Mouse (Mus musculus): ENCODE data around the gene Olfr1444. TPM values are rescaled to one million over a fixed set of nuclear protein-coding genes. Genes with fewer than 3 reads are reported as not detected.

Gene Olfr1444
- not detected in 2 replicates for polyA plus RNA-seq (2014; fragmentation: Nextera tagmentation; extraction: Ambion mirVana)

DNA sequence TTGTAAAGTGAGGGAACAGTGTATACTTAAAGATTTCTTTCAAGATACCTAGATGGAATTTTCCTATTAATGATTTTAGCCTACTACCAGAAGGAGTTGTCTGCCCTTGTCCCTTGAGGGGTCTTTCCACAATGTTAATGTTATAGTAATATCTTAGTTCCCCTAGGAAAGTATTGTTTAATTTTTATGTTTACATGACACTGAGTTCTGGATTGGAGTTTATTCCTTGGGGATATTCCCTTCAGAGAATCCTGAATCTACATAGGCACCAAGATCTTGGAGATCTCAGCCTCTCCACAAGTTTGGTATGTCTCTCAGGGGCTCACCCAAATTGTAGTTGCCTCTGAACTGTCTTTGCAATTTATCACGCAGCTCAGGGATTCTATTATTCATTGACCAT, at the start of gene Olfr1444:
TSS of gene Olfr1444 (plus strand) at position 301 of the 400 bp plus-strand sequence.
- Histone ChIP-seq H3K4me3 (ENCODE audit: low read depth, low read length) (no peak within 1 kb of the TSS), H3K27ac (ENCODE audit: low read depth, low read length) (no peak within 1 kb of the TSS), H3K36me3 (ENCODE audit: control insufficient read depth, insufficient read depth, low read length) (no peaks in the 10 kb centered on the region), H3K4me2 (ENCODE audit: low read depth, low read length) (no peak within 1 kb of the TSS), H3K4me1 (ENCODE audit: control insufficient read depth, insufficient read depth, low read length) (no peaks in the 10 kb centered on the region), H3K9ac (replicated peaks; ENCODE audit: low read depth, low read length) (no peak within 1 kb of the TSS), H3K27me3 (ENCODE audit: control insufficient read depth, insufficient read depth, low read length) (no peaks in the 10 kb centered on the region), H3K9me3 (ENCODE audit: control insufficient read depth, low read length) (no peaks in the 10 kb centered on the region)
- no peak for ATAC-seq (ENCODE audit: low read depth)
- 71% methylated on average over 1 of the region's 1 CpGs for WGBS

DNA sequence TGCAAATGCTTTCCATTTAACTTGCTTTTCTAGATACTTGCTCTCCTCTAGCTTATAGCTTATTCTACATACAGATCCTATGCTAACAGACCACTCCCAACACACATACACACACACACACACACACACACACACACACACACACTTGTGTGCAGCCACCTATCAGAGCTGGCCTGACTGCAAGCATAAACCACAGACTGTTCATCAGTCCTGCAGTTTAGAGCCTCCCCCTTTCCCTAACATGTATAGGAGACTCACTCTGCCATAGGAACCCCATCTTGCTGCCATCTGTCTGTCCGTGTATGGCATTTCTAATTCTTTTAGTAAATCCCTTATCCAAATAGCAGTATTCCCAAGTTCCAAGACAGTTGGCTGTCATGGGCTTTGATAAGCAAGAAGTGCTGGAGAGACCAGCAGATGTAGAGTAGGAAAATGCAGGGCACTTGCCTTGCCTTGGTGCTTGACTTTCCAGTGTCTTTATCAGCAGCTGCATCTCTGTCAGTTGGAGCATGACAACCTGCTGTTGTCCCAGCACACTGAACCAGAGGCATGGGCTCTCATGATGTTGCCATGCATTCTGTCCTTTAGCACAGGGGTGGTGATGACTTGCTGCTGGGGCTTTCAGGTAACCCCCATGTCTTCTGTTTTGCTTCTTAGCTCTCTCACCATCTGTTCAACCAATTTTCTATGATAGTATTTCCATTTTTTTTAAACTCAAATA, 44.3 kb upstream of the Olfr1444 start:
- no peaks in the 10 kb centered on the region for H3K9me3 ChIP-seq (ENCODE audit: control insufficient read depth, low read length)
- no peak overlapping the region for H3K9ac ChIP-seq (replicated peaks; ENCODE audit: low read depth, low read length)
- H3K36me3 ChIP-seq (ENCODE audit: control insufficient read depth, insufficient read depth, low read length): no peaks in the 10 kb centered on the region
- H3K4me1 ChIP-seq (ENCODE audit: control insufficient read depth, insufficient read depth, low read length): no peaks in the 10 kb centered on the region
- H3K4me2 ChIP-seq (ENCODE audit: low read depth, low read length): no peak overlapping the region
- no peak for ATAC-seq (ENCODE audit: low read depth)
- no peak overlapping the region for H3K27ac ChIP-seq (ENCODE audit: low read depth, low read length)
- WGBS: 83% methylated on average over 1 of the region's 1 CpGs
- H3K4me3 ChIP-seq (ENCODE audit: low read depth, low read length): no peak overlapping the region
- H3K27me3 ChIP-seq (ENCODE audit: control insufficient read depth, insufficient read depth, low read length): no peaks in the 10 kb centered on the region

DNA sequence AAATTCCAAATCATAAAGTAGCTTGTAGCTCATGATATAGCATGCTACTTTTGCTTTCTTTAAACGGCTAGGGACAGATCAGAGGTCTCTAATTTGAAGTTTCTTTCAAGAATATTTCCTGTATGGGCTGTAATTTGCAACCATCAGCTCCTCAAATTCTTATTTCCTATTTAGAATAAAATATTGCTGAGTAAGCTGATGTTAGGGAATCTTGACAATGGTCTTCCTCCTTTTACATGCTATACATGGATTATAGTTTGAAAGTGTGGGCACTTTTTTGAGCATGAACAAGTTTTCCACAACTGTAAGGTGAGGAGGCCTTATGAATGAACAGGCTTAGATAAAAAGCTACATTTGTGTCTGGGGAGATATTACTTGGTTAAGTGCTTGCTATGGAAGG, 43.2 kb upstream of the Olfr1444 start:
- Histone ChIP-seq H3K27me3 (ENCODE audit: control insufficient read depth, insufficient read depth, low read length) (no peaks in the 10 kb centered on the region), H3K27ac (ENCODE audit: low read depth, low read length) (no peak overlapping the region), H3K9ac (replicated peaks; ENCODE audit: low read depth, low read length) (no peak overlapping the region), H3K4me2 (ENCODE audit: low read depth, low read length) (no peak overlapping the region), H3K4me1 (ENCODE audit: control insufficient read depth, insufficient read depth, low read length) (no peaks in the 10 kb centered on the region), H3K9me3 (ENCODE audit: control insufficient read depth, low read length) (no peaks in the 10 kb centered on the region), H3K4me3 (ENCODE audit: low read depth, low read length) (no peak overlapping the region), H3K36me3 (ENCODE audit: control insufficient read depth, insufficient read depth, low read length) (no peaks in the 10 kb centered on the region)
- no peak for ATAC-seq (ENCODE audit: low read depth)
- 88% methylated on average over 1 of the region's 1 CpGs for WGBS

DNA sequence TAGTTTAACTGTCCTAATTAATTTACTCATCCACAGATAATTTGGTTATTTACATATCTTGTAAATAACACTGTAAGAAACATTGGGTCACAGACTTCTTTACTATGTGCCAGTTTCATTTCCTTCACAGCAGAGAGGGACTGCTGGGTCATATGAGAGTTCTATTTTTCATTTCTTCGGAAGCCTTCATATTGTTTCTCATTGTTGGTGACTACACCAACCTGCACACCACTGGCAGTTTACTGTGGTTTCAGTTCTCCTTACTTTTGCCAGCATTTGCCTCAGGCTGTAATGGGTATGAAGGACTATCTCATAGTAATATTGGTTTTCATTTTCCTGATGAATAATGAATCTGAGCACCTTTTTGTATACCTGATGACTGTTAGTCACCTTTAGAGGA, 38.6 kb upstream of the Olfr1444 start:
- Histone ChIP-seq H3K27me3 (ENCODE audit: control insufficient read depth, insufficient read depth, low read length) (no peaks in the 10 kb centered on the region), H3K9ac (replicated peaks; ENCODE audit: low read depth, low read length) (no peak overlapping the region), H3K4me1 (ENCODE audit: control insufficient read depth, insufficient read depth, low read length) (no peaks in the 10 kb centered on the region), H3K4me2 (ENCODE audit: low read depth, low read length) (no peak overlapping the region), H3K36me3 (ENCODE audit: control insufficient read depth, insufficient read depth, low read length) (no peaks in the 10 kb centered on the region), H3K27ac (ENCODE audit: low read depth, low read length) (no peak overlapping the region), H3K9me3 (ENCODE audit: control insufficient read depth, low read length) (no peaks in the 10 kb centered on the region), H3K4me3 (ENCODE audit: low read depth, low read length) (no peak overlapping the region)
- no peak for ATAC-seq (ENCODE audit: low read depth)
- 88% methylated on average over 1 of the region's 1 CpGs for WGBS

DNA sequence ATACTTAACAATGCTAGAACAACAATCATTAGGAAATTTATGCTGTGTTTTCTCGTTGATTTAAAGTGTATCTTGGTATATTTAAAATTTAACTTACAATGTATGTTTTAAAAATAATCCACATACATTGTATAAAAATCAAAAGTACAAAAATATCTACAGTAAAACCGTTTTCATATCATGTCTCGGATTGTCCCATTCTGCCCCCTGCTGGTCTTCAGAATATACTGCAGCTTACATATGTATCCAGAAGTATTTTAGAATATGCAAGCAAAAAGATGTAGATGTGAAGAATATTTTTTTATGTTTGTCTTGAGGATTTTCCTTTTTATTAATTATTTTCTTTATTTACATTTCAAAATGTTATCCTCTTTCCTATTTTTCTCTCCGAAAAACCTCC, 36.7 kb upstream of the Olfr1444 start:
- no peak for ATAC-seq (ENCODE audit: low read depth)
- no peak overlapping the region for H3K4me3 ChIP-seq (ENCODE audit: low read depth, low read length)
- no peaks in the 10 kb centered on the region for H3K27me3 ChIP-seq (ENCODE audit: control insufficient read depth, insufficient read depth, low read length)
- no peaks in the 10 kb centered on the region for H3K4me1 ChIP-seq (ENCODE audit: control insufficient read depth, insufficient read depth, low read length)
- no peak overlapping the region for H3K9ac ChIP-seq (replicated peaks; ENCODE audit: low read depth, low read length)
- H3K27ac ChIP-seq (ENCODE audit: low read depth, low read length): no peak overlapping the region
- H3K4me2 ChIP-seq (ENCODE audit: low read depth, low read length): no peak overlapping the region
- H3K36me3 ChIP-seq (ENCODE audit: control insufficient read depth, insufficient read depth, low read length): no peaks in the 10 kb centered on the region
- no peaks in the 10 kb centered on the region for H3K9me3 ChIP-seq (ENCODE audit: control insufficient read depth, low read length)
- 38% methylated on average over 4 of the region's 4 CpGs for WGBS

DNA sequence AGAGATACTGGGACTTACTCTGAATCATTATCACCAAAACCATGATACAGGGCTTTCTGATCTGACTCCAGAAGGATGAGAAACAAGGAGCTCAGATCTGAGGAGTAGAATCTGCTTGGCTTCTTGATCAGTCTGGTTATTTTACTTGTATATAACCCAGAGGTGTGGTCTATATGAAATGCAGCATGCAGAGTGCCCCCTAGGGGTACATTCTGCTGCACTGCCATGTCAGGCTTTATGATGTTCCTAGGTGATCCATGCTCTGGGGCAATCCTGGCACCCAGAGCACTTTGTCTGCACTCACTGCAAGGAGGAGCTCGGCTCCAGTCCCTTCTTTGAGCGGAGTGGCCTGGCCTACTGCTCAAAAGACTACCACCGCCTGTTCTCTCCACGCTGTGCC, 32.5 kb upstream of the Olfr1444 start:
- WGBS: 68% methylated on average over 4 of the region's 4 CpGs
- Histone ChIP-seq H3K4me3 (ENCODE audit: low read depth, low read length) (no peak overlapping the region), H3K27ac (ENCODE audit: low read depth, low read length) (no peak overlapping the region), H3K27me3 (ENCODE audit: control insufficient read depth, insufficient read depth, low read length) (no peaks in the 10 kb centered on the region), H3K4me1 (ENCODE audit: control insufficient read depth, insufficient read depth, low read length) (no peaks in the 10 kb centered on the region), H3K4me2 (ENCODE audit: low read depth, low read length) (no peak overlapping the region), H3K36me3 (ENCODE audit: control insufficient read depth, insufficient read depth, low read length) (no peaks in the 10 kb centered on the region), H3K9ac (replicated peaks; ENCODE audit: low read depth, low read length) (no peak overlapping the region), H3K9me3 (ENCODE audit: control insufficient read depth, low read length) (no peaks in the 10 kb centered on the region)
- ATAC-seq (ENCODE audit: low read depth): no peak

DNA sequence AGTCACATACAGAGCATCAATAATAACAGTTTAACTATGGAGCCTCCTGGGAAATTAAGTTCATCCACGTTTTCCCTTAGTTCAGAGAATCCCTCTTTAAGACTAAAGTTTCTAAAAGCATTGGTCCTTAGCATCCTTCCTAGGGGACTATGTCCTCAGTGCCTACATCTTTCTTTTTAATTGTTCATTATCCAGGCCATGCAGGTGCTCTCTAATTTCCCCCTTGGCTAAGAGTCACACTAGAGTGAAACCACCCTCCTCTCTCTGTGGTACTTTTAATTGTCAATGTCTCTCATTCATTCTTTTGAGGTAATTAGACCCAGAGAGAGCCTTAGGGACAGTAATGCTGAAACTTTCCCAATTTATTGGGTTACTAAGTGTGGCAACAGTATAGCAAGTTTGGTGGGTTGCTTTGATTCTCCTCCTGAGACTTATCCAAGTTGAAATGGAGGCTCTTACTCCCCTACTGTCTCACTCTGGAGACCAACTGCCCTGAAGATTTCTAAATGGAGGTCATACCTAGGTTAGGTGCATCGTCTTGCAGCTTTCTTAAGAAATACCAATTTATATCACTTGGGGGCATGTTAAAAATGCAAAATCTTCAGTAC, 26.2 kb upstream of the Olfr1444 start:
- H3K9ac ChIP-seq (replicated peaks; ENCODE audit: low read depth, low read length): no peak overlapping the region
- no peak overlapping the region for H3K4me3 ChIP-seq (ENCODE audit: low read depth, low read length)
- no peaks in the 10 kb centered on the region for H3K36me3 ChIP-seq (ENCODE audit: control insufficient read depth, insufficient read depth, low read length)
- ATAC-seq (ENCODE audit: low read depth): no peak
- no peak overlapping the region for H3K4me2 ChIP-seq (ENCODE audit: low read depth, low read length)
- H3K27me3 ChIP-seq (ENCODE audit: control insufficient read depth, insufficient read depth, low read length): no peaks in the 10 kb centered on the region
- H3K27ac ChIP-seq (ENCODE audit: low read depth, low read length): no peak overlapping the region
- WGBS: 66% methylated on average over 2 of the region's 2 CpGs
- H3K4me1 ChIP-seq (ENCODE audit: control insufficient read depth, insufficient read depth, low read length): no peaks in the 10 kb centered on the region
- H3K9me3 ChIP-seq (ENCODE audit: control insufficient read depth, low read length): no peaks in the 10 kb centered on the region

DNA sequence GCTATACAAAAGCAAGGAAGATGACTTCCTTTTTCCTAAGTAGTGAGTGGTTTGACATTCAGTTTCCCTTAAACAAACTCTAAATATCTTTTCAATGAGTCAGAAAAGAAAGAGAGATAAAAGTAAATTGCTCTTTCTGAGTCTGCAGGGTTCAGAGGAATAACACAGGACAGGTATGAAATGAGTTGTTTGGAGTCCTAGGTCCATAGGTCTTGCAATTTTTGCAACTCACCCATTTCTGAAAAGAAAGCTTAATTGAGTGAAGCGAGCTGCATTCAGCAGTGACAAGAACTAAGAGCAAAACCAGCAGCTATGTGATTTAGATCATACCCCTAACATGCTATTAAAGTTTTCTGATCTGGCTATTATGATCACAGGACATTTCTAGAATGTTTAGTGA, 25.5 kb upstream of the Olfr1444 start:
- ATAC-seq (ENCODE audit: low read depth): no peak
- H3K27ac ChIP-seq (ENCODE audit: low read depth, low read length): no peak overlapping the region

DNA sequence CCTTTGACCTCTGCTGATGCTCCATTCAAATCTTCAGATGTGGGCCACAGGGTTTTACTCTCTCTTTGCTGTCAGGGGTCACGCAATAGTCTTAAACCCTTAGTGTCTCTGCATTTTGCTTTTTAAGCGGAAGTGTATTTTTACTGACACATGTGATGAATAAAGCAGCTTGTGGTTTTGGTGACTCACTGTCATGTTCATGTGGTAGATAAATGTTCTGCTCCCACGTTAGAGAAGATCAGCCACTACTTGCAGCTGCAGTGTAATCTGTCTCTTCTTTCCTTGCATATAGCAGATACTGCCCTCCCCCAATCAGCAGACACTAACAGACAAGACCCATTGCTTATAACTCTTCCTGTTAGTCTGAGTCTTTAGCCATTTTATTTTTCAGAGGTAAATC, 23.5 kb upstream of the Olfr1444 start:
- Histone ChIP-seq H3K27me3 (ENCODE audit: control insufficient read depth, insufficient read depth, low read length) (no peaks in the 10 kb centered on the region), H3K4me2 (ENCODE audit: low read depth, low read length) (no peak overlapping the region), H3K9me3 (ENCODE audit: control insufficient read depth, low read length) (no peaks in the 10 kb centered on the region), H3K4me1 (ENCODE audit: control insufficient read depth, insufficient read depth, low read length) (no peaks in the 10 kb centered on the region), H3K4me3 (ENCODE audit: low read depth, low read length) (no peak overlapping the region), H3K36me3 (ENCODE audit: control insufficient read depth, insufficient read depth, low read length) (no peaks in the 10 kb centered on the region), H3K9ac (replicated peaks; ENCODE audit: low read depth, low read length) (no peak overlapping the region), H3K27ac (ENCODE audit: low read depth, low read length) (no peak overlapping the region)
- no peak for ATAC-seq (ENCODE audit: low read depth)
- 92% methylated on average over 3 of the region's 3 CpGs for WGBS

More for the DNA sequence above, 25.5 kb upstream of the Olfr1444 start:
- Histone ChIP-seq H3K4me3 (ENCODE audit: low read depth, low read length) (no peak overlapping the region), H3K9ac (replicated peaks; ENCODE audit: low read depth, low read length) (no peak overlapping the region), H3K27me3 (ENCODE audit: control insufficient read depth, insufficient read depth, low read length) (no peaks in the 10 kb centered on the region), H3K4me1 (ENCODE audit: control insufficient read depth, insufficient read depth, low read length) (no peaks in the 10 kb centered on the region), H3K9me3 (ENCODE audit: control insufficient read depth, low read length) (no peaks in the 10 kb centered on the region), H3K36me3 (ENCODE audit: control insufficient read depth, insufficient read depth, low read length) (no peaks in the 10 kb centered on the region), H3K4me2 (ENCODE audit: low read depth, low read length) (no peak overlapping the region)
- 72% methylated on average over 1 of the region's 1 CpGs for WGBS
